Mouse (Mus musculus): Measurements from ENCODE around the gene Gm3269. TPM values are rescaled to one million over a fixed set of nuclear protein-coding genes. Genes with fewer than 3 reads are reported as not detected.

Gm3269 gene
- polyA plus RNA-seq (2015; fragmentation: Nextera tagmentation; extraction: Ambion mirVana), result not detected in 2 replicates

DNA sequence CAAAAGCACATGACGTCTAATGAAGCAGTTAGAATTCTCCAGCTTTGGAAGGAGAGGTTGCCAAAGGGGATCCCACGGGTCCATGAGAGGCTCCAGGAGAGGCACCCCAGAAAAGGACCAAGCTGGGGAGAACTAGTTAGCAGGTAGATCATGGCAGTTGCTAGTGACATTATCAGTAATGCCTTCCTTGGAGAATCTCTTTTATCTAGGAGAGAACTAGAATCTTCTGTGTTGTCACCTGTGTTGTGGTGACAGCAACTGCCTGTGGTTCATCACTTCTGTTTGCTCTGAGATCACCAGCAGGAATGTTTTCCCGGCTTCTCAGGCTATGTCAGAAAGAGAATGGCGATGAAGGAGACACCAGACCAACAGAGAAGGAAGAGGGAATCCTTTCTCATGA, at the start of gene Gm3269:
TSS of gene Gm3269 (plus strand) at position 301 of the 400 bp plus-strand sequence.

DNA sequence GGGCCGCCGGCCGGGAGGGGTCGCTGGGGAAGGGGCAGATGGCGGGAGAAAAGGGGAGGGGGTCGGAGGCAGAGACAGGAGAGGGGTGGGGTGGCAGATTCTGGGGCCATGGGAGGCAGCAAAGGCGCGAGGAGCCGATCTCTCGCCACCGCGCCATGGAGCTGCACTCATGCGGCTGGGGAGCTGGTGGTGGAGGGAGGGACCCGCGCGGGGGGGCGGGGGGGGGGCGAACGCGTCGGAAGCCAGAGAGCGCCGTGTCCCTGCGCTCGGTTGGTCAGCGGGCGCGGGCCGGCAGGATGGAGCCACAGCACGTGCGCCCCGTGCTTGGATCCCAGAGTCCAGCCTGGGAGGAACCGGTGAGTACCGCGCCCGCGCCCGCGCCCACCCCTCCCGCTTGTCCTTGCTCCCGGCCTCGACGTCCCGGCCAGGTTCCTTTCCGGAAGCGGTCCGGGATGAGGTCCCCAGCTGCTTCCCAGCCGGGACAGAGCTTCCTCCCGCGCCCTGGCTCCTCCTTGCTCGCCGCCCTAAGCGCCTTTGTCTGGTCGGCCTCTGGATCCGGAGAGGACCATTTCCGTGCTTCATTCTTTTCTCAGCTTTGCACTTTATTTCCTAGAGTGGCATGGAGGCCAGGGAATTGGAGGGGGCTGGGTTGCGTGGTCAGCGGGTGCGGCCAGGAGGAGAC, 17.5 kb downstream of the Gm3269 start, which contains the start of gene Gm3264:
TSS of gene Gm3264 (plus strand) at position 278 of the 682 bp plus-strand sequence.

DNA sequence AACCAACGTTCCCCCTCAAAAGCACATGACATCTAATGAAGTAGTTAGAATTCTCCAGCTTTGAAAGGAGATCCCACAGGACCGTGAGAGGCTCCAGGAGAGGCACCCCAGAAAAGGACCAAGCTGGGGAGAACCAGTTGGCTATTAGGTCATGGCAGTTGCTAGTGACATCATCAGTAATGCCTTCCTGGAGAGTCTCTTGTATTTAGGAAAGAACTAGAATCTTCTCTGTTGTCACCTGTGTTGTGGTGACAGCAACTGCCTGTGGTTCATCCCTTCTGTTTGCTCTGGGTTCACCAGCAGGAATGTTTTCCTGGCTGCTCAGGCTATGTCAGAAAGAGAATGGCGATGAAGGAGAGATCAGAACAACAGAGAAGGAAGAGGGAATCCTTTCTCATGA, 54.2 kb downstream of the Gm3269 start, which contains the start of gene Gm3278:
TSS of gene Gm3278 (plus strand) at position 301 of the 400 bp plus-strand sequence.

Other genes starting within 250 kb of the Gm3269 start
- gene Gm8159, start 205.8 kb upstream of the Gm3269 start, polyA plus RNA-seq (2015; fragmentation: Nextera tagmentation; extraction: Ambion mirVana), result not detected in 2 replicates
- gene Gm3239, start 173.9 kb upstream of the Gm3269 start, polyA plus RNA-seq (2015; fragmentation: Nextera tagmentation; extraction: Ambion mirVana), result not detected in 2 replicates
- gene Gm7876, start 128.9 kb upstream of the Gm3269 start, polyA plus RNA-seq (2015; fragmentation: Nextera tagmentation; extraction: Ambion mirVana), result not detected in 2 replicates
- gene Gm3252, start 111.3 kb upstream of the Gm3269 start, polyA plus RNA-seq (2015; fragmentation: Nextera tagmentation; extraction: Ambion mirVana), result 0.12 TPM in 1 of 2 replicates, not detected in the other
- not detected in 2 replicates for gene Gm9602, start 61.8 kb upstream of the Gm3269 start, polyA plus RNA-seq (2015; fragmentation: Nextera tagmentation; extraction: Ambion mirVana)
- 0.63 and 0.73 TPM in 2 replicates for gene Gm3264, start 17.5 kb downstream of the Gm3269 start, polyA plus RNA-seq (2015; fragmentation: Nextera tagmentation; extraction: Ambion mirVana)
- not detected in 2 replicates for gene Gm3278, start 54.3 kb downstream of the Gm3269 start, polyA plus RNA-seq (2015; fragmentation: Nextera tagmentation; extraction: Ambion mirVana)
- not detected in 2 replicates for gene Gm8297, start 145.8 kb downstream of the Gm3269 start, polyA plus RNA-seq (2015; fragmentation: Nextera tagmentation; extraction: Ambion mirVana)
- gene Gm3298, start 177.8 kb downstream of the Gm3269 start, polyA plus RNA-seq (2015; fragmentation: Nextera tagmentation; extraction: Ambion mirVana), result not detected in 2 replicates
- gene 4930555G01Rik, start 212.5 kb downstream of the Gm3269 start, polyA plus RNA-seq (2015; fragmentation: Nextera tagmentation; extraction: Ambion mirVana), result not detected in 2 replicates
- gene Gm8281, start 232.9 kb downstream of the Gm3269 start, polyA plus RNA-seq (2015; fragmentation: Nextera tagmentation; extraction: Ambion mirVana), result 0.75 TPM in 1 of 2 replicates, not detected in the other

Data from urinary bladder, postnatal 0 days (tissue).